Mouse (Mus musculus) neural tube, embryonic 11.5 days (tissue): ENCODE measurements around the gene Plek. TPM values are rescaled to one million over a fixed set of nuclear protein-coding genes. Genes with fewer than 3 reads are reported as not detected.
"Not testable (repeated sequence)": the region's sequence is repeated elsewhere in the genome, so short reads cannot be mapped to it uniquely, and the experiment has no call there.

ENCODE experiments used
- ATAC-seq: fragments of 200-750 bp; cut with Nextera tagmentation; 2 replicates; pipeline ENCODE4 v1.8.0; 2017; ENCODE audit warnings: moderate number of reproducible peaks, mild to moderate bottlenecking, moderate TSS enrichment, moderate library complexity; ENCODE audit not compliant: insufficient read depth, low FRiP score, low TSS enrichment
- DNase-seq: peaks from one replicate; pipeline ENCODE4 v3.0.0-alpha.2; 2015; ENCODE audit warnings: low spot score
- H3K27ac ChIP-seq: fragments of 300-500 bp; sonication (generic); 2 replicates; pipeline ENCODE4 v1.5.1; 2014; ENCODE audit warnings: low read depth, mild to moderate bottlenecking, low read length
- H3K27me3 ChIP-seq: fragments of 300-500 bp; sonication (generic); 2 replicates; pipeline ENCODE4 v1.6.1; 2014; ENCODE audit warnings: mild to moderate bottlenecking, low read length, mixed read lengths; ENCODE audit not compliant: control insufficient read depth, insufficient read depth
- H3K36me3 ChIP-seq: fragments of 300-500 bp; sonication (generic); 2 replicates; pipeline ENCODE4 v1.6.1; 2014; ENCODE audit warnings: mild to moderate bottlenecking, low read length, moderate library complexity, mixed read lengths; ENCODE audit not compliant: control insufficient read depth, insufficient read depth
- H3K4me1 ChIP-seq: fragments of 300-500 bp; sonication (generic); 2 replicates; pipeline ENCODE4 v1.6.1; 2014; ENCODE audit warnings: low read length, mixed read lengths; ENCODE audit not compliant: control insufficient read depth, insufficient read depth
- H3K4me2 ChIP-seq: fragments of 300-500 bp; sonication (generic); 2 replicates; pipeline ENCODE4 v1.6.1; 2014; ENCODE audit warnings: low read depth, mild to moderate bottlenecking, moderate library complexity
- H3K4me3 ChIP-seq: fragments of 300-500 bp; sonication (generic); 2 replicates; pipeline ENCODE4 v1.5.1; 2014; ENCODE audit warnings: low read depth, low read length
- H3K9ac ChIP-seq: fragments of 300-500 bp; sonication (generic); 2 replicates; pipeline ENCODE4 v1.6.1; 2014; ENCODE audit warnings: mild to moderate bottlenecking, low read length
- H3K9me3 ChIP-seq: fragments of 300-500 bp; sonication (generic); 2 replicates; pipeline ENCODE4 v1.6.1; 2016; ENCODE audit warnings: low read length; ENCODE audit not compliant: control insufficient read depth
- WGBS: fragments of 180-500 bp; shearing (Covaris S2); extraction: QIAGEN DNeasy Blood & Tissue Kit; methylation state at CpG from one replicate; pipeline ENCODE4 v1.1.7; 2014; 5-methylcytosine and 5-hydroxymethylcytosine counted together
- polyA plus RNA-seq: library from polyadenylated mRNA; unstranded; fragments of >200 nt; fragmentation: Nextera tagmentation; extraction: Ambion mirVana; gene quantifications from 2 replicates; pipeline ENCODE4 v1.2.1, GENCODE M21; 2014

Gene Plek
- polyA plus RNA-seq, 1 experiment from 2014 or later = 7.7 TPM

- Histone ChIP-seq H3K9ac (peak overlapping the region; percentile 76), H3K27ac (no peak overlapping the region), H3K36me3 (no peaks in the 10 kb centered on the region), H3K4me3 (peak overlapping the region; percentile 49), H3K4me2 (peak overlapping the region; percentile 71), H3K27me3 (no peaks in the 10 kb centered on the region), H3K4me1 (no peaks in the 10 kb centered on the region), H3K9me3 (no peaks in the 10 kb centered on the region)
- DNase-seq (peak; percentile 15), ATAC-seq (0 out of 2 replicates have a peak, but pooled peaks have one; percentile 21)
- WGBS = 18% methylated on average over 6 of the region's 6 CpGs
Measured at GRCm38 (mm10) chr11:17052476-17053049, 382 bp upstream of the Plek start.

DNA sequence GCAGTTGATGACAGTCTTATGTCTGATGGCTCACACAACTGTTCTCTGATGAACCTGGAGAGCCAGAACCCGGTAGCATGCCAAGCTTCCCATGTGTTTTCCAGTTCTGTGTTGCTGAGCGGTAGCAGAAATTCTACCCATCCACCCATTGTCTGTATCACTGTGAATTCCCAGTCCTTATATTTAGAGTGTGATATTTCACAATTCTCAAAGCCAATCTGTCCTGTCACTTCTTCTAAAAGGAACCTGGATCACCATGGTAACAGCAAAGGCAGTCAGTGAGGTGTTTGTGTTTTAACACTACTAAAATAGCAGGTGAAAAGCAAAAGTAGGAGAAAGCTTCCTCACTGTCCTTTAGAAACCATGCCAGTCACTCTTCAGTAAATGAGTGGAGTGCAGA is 6.4 kb downstream of the Plek start:
- Histone ChIP-seq H3K27ac (no peak overlapping the region), H3K4me2 (no peak overlapping the region), H3K36me3 (no peaks in the 10 kb centered on the region), H3K9me3 (no peaks in the 10 kb centered on the region), H3K4me1 (no peaks in the 10 kb centered on the region), H3K4me3 (no peak overlapping the region), H3K9ac (no peak overlapping the region), H3K27me3 (no peaks in the 10 kb centered on the region)
- ATAC-seq (no peak), DNase-seq (no peak)
- WGBS = 83% methylated on average over 2 of the region's 2 CpGs

DNA sequence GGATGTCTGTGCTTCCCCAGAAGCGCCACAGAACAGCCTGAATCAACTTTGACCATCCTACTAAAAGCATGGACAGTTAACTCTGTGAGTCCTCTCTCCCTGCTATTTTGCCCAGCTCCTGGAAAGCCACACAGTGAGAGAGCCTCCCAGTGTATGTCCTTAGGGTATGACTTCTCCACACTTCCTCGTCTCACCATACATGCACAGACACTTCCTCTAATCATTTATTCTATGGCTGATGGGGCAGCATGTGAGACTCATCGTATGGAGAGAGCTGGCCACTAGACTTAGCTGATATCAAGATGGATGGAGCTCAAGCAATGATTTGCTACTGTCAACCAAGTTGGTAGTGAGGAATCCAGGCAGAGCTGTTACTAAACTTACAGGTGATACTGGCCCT is 28.2 kb downstream of the Plek start:
- WGBS = 79% methylated on average over 3 of the region's 3 CpGs
- Histone ChIP-seq H3K27ac (no peak overlapping the region), H3K27me3 (no peaks in the 10 kb centered on the region), H3K9ac (no peak overlapping the region), H3K4me2 (no peak overlapping the region), H3K9me3 (no peaks in the 10 kb centered on the region), H3K4me1 (no peaks in the 10 kb centered on the region), H3K4me3 (no peak overlapping the region), H3K36me3 (no peaks in the 10 kb centered on the region)
- no peak for ATAC-seq
- no peak for DNase-seq

DNA sequence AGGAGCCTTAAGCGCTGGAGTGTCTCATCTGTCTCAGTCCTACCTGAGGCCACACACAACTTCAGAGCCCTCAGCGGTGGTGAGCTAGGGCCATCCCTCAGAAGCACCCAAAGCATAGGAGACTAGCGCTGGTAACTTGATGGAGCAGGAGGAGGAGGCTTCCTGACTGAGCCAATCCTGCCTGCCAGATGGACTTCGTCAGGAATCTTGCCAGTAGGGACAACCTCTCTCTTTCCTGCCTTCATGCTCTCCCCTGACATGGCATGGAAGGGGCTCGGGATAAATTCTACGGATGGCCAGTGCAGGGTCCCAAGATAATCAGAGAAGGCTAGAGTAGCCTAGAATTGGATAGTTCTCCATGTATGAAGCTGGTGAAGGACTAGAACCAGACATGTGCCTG is 29.0 kb downstream of the Plek start:
- Histone ChIP-seq H3K4me1 (no peaks in the 10 kb centered on the region), H3K4me3 (no peak overlapping the region), H3K4me2 (no peak overlapping the region), H3K27ac (no peak overlapping the region), H3K36me3 (no peaks in the 10 kb centered on the region), H3K9me3 (no peaks in the 10 kb centered on the region), H3K27me3 (no peaks in the 10 kb centered on the region), H3K9ac (no peak overlapping the region)
- ATAC-seq = no peak
- no peak for DNase-seq
- WGBS = 92% methylated on average over 6 of the region's 6 CpGs

- DNase-seq (no peak), ATAC-seq (no peak)
- no peaks in the 10 kb centered on the region for H3K9me3 ChIP-seq
- no peak overlapping the region for H3K27ac ChIP-seq
- no peaks in the 10 kb centered on the region for H3K36me3 ChIP-seq
- no peaks in the 10 kb centered on the region for H3K27me3 ChIP-seq
- no peaks in the 10 kb centered on the region for H3K4me1 ChIP-seq
- no peak overlapping the region for H3K4me3 ChIP-seq
- no peak overlapping the region for H3K4me2 ChIP-seq
- WGBS = 94% methylated on average over 7 of the region's 7 CpGs
- H3K9ac ChIP-seq = no peak overlapping the region
Measured at GRCm38 (mm10) chr11:17019328-17019727, 32.9 kb downstream of the Plek start.

- Histone ChIP-seq H3K27ac (no peak overlapping the region), H3K4me1 (no peaks in the 10 kb centered on the region), H3K9ac (no peak overlapping the region), H3K36me3 (no peaks in the 10 kb centered on the region), H3K4me2 (no peak overlapping the region), H3K4me3 (no peak overlapping the region), H3K9me3 (no peaks in the 10 kb centered on the region), H3K27me3 (no peaks in the 10 kb centered on the region)
- DNase-seq (no peak), ATAC-seq (no peak)
Measured at GRCm38 (mm10) chr11:17012948-17013347, 39.2 kb downstream of the Plek start.

- DNase-seq = no peak
- Histone ChIP-seq H3K9me3 (no peaks in the 10 kb centered on the region), H3K27me3 (no peaks in the 10 kb centered on the region), H3K4me2 (no peak overlapping the region), H3K36me3 (no peaks in the 10 kb centered on the region), H3K27ac (no peak overlapping the region), H3K4me3 (no peak overlapping the region), H3K4me1 (no peaks in the 10 kb centered on the region), H3K9ac (no peak overlapping the region)
- WGBS = 77% methylated on average over 7 of the region's 7 CpGs
- no peak for ATAC-seq
Measured at GRCm38 (mm10) chr11:17008498-17008941, 43.7 kb downstream of the Plek start.

DNA sequence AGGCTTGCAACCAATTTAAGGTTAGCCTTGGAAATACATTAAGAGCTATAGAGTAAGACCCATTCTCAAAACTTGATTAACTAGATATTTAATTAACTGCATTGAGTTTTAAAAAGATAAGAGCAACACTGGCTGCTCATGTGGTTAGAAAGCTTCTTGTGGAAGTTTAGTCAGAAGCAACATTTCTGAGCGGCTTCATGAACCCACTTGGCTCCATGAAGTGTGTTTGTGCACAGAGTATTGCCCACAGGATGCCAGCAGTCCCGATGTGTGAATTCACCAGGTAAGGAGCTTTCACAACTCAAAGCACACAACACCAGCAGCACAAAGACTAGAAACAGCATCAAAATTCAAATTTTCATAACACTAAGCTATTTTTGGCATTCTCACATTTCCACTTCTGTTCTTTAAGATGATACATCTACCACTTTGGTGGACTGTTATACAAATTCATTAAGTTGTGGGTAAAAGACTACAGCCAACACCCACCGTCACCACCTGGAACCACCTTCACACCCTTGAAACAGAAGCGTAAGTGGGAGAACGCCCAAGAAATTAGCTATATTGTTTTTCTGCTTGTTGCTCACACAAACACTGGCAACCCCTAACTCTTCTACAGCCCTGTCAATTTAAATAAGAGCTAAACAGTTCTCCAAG is 44.5 kb downstream of the Plek start:
- Histone ChIP-seq H3K36me3 (no peaks in the 10 kb centered on the region), H3K27ac (no peak overlapping the region), H3K4me2 (no peak overlapping the region), H3K27me3 (no peaks in the 10 kb centered on the region), H3K4me3 (no peak overlapping the region), H3K4me1 (no peaks in the 10 kb centered on the region), H3K9ac (no peak overlapping the region), H3K9me3 (no peaks in the 10 kb centered on the region)
- ATAC-seq (no peak), DNase-seq (no peak)
- WGBS = 93% methylated on average over 5 of the region's 5 CpGs

- 90% methylated on average over 2 of the region's 3 CpGs for WGBS
- H3K9me3 ChIP-seq, DNase-seq, H3K9ac ChIP-seq, H3K4me1 ChIP-seq, H3K4me3 ChIP-seq, H3K27me3 ChIP-seq, H3K36me3 ChIP-seq, H3K4me2 ChIP-seq, ATAC-seq, H3K27ac ChIP-seq: not testable (repeated sequence)
Measured at GRCm38 (mm10) chr11:17006526-17006925, 45.7 kb downstream of the Plek start.
